Mouse (Mus musculus) thymus, adult 2 months (tissue): ENCODE results near the gene Pofut2. TPM values are rescaled to one million over a fixed set of nuclear protein-coding genes. Genes with fewer than 3 reads are reported as not detected.

Experiments
- DNase-seq: peaks from one replicate; pipeline ENCODE4 v3.0.0; 2021
- H3K27ac ChIP-seq: fragments of 200-500 bp; 2 replicates; pipeline ENCODE4 v1.5.1; 2012; ENCODE audit warnings: low read length, control low read depth; ENCODE audit not compliant: control insufficient read depth, insufficient read depth
- H3K27me3 ChIP-seq: fragments of 200-500 bp; 2 replicates; pipeline ENCODE4 v1.6.1; 2012; ENCODE audit warnings: mild to moderate bottlenecking, low read length, moderate library complexity, mixed read lengths; ENCODE audit not compliant: control insufficient read depth, insufficient read depth
- H3K36me3 ChIP-seq: fragments of 200-500 bp; 2 replicates; pipeline ENCODE4 v1.6.1; 2012; ENCODE audit warnings: mild to moderate bottlenecking, low read length, moderate library complexity; ENCODE audit not compliant: control insufficient read depth, insufficient read depth
- H3K4me1 ChIP-seq: fragments of 200-500 bp; replicated peaks from 2 replicates; pipeline ENCODE4 v1.6.1; 2012; ENCODE audit warnings: low read length; ENCODE audit not compliant: control insufficient read depth, insufficient read depth
- H3K4me3 ChIP-seq: fragments of 200-500 bp; 2 replicates; pipeline ENCODE4 v1.5.1; 2012; ENCODE audit warnings: mild to moderate bottlenecking, low read length, control low read depth, moderate library complexity; ENCODE audit not compliant: control insufficient read depth, insufficient read depth
- CTCF ChIP-seq: fragments of 200-500 bp; IDR thresholded peaks from 2 replicates; pipeline ENCODE4 v1.5.1; 2012; ENCODE audit warnings: mild to moderate bottlenecking, control low read depth, low read length, moderate library complexity, borderline replicate concordance; ENCODE audit not compliant: control insufficient read depth, poor library complexity, insufficient read depth; ENCODE audit errors: extremely low read depth
- POLR2A ChIP-seq: fragments of 200-500 bp; IDR thresholded peaks from 2 replicates; pipeline ENCODE4 v1.6.1; 2012; ENCODE audit warnings: mild to moderate bottlenecking, low read length, control low read depth, moderate library complexity; ENCODE audit not compliant: control insufficient read depth, poor library complexity, insufficient read depth; ENCODE audit errors: extremely low read depth
- WGBS: fragments of 180-500 bp; shearing (Covaris S2); methylation state at CpG from one replicate; pipeline ENCODE4 v1.1.7; 2018; 5-methylcytosine and 5-hydroxymethylcytosine counted together
- polyA plus RNA-seq: library from polyadenylated mRNA; depleted of rRNA; stranded (reverse); fragments of >200 nt; gene quantifications from 2 replicates; pipeline ENCODE4 v1.2.3, GENCODE M21; 2012

Pofut2 gene
- polyA plus RNA-seq, 1 experiment = 60.0 TPM

DNA sequence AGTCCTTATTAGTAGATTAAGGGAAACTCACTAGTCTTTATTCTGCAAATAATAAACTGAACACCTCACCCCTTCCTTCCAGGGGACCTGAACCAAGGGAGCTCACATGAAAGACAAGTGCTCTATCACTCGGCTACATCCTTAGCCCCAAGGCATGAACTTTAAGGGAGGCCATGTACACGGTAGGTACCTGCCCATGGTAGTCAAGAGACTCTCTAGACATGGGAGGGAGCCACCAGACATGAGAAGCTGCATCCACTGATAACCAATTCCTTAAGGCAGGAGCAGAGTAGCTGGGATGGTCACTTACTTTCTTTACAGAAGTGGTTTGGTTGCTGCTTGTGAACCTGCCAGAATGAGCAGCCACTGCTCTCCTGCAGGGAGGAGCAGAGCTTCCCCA lies 40.2 kb downstream of the Pofut2 start:
- no peak for DNase-seq
- Histone ChIP-seq H3K27me3 (no peaks in the 10 kb centered on the region), H3K4me1 (no peaks in the 10 kb centered on the region), H3K36me3 (no peaks in the 10 kb centered on the region), H3K27ac (no peak overlapping the region), H3K4me3 (no peak overlapping the region)
- 91% methylated on average over 2 of the region's 2 CpGs for WGBS
- TF ChIP-seq POLR2A (no peak), CTCF (no peak)

GRCm38 (mm10) chr10:77300237-77300933 lies 41.4 kb downstream of the Pofut2 start:
- Histone ChIP-seq H3K27me3 (no peaks in the 10 kb centered on the region), H3K4me3 (no peak overlapping the region), H3K4me1 (no peaks in the 10 kb centered on the region), H3K27ac (no peak overlapping the region), H3K36me3 (no peaks in the 10 kb centered on the region)
- DNase-seq = no peak
- TF ChIP-seq POLR2A (no peak), CTCF (no peak)
- WGBS = 86% methylated on average over 8 of the region's 8 CpGs

GRCm38 (mm10) chr10:77300934-77301297 lies 41.9 kb downstream of the Pofut2 start:
- Histone ChIP-seq H3K27me3 (no peaks in the 10 kb centered on the region), H3K4me3 (no peak overlapping the region), H3K4me1 (no peaks in the 10 kb centered on the region), H3K27ac (no peak overlapping the region), H3K36me3 (no peaks in the 10 kb centered on the region)
- 92% methylated on average over 4 of the region's 4 CpGs for WGBS
- no peak for TF ChIP-seq POLR2A
- TF ChIP-seq CTCF = no peak
- DNase-seq = no peak

GRCm38 (mm10) chr10:77304362-77304761 lies 45.3 kb downstream of the Pofut2 start:
- Histone ChIP-seq H3K27me3 (no peaks in the 10 kb centered on the region), H3K4me1 (no peaks in the 10 kb centered on the region), H3K4me3 (no peak overlapping the region), H3K27ac (no peak overlapping the region), H3K36me3 (no peaks in the 10 kb centered on the region)
- 91% methylated on average over 3 of the region's 3 CpGs for WGBS
- no peak for DNase-seq
- TF ChIP-seq POLR2A (no peak), CTCF (no peak)

DNA sequence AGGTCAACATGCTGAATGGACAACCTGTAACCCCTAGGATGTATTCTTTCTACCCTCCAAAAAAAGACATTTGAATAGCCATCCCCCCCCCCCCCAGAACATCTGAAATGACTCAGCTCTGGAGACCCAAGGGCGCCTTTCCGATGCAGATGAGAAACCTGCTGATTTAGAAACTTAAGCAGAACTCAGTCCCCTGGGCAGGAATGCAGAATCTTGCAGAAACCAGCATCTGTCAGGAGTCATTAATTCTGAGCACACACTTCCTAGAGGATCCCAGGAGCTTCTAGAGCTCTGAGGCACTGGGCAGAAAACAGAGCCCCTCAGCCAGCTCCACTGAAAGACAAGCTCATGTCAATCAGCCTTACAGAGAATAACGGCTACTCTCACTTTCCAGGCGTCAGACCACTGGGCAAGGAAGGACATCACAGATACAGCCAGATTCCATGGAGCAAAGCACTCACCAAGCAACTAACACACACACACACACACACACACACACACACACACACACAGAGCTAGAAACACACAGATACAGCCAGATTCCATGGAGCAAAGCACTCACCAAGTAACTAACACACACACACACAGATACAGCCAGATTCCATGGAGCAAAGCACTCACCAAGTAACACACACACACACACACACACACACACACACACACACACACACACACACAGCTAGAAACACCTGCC lies 46.0 kb downstream of the Pofut2 start:
- Histone ChIP-seq H3K27me3 (no peaks in the 10 kb centered on the region), H3K36me3 (no peaks in the 10 kb centered on the region), H3K4me3 (no peak overlapping the region), H3K4me1 (no peaks in the 10 kb centered on the region), H3K27ac (no peak overlapping the region)
- no peak for TF ChIP-seq CTCF
- TF ChIP-seq POLR2A = no peak
- no peak for DNase-seq
- 95% methylated on average over 4 of the region's 4 CpGs for WGBS

GRCm38 (mm10) chr10:77305766-77306165 lies 46.7 kb downstream of the Pofut2 start:
- no peak for DNase-seq
- 94% methylated on average over 8 of the region's 8 CpGs for WGBS
- Histone ChIP-seq H3K36me3 (no peaks in the 10 kb centered on the region), H3K27me3 (no peaks in the 10 kb centered on the region), H3K4me1 (no peaks in the 10 kb centered on the region), H3K4me3 (no peak overlapping the region), H3K27ac (no peak overlapping the region)
- TF ChIP-seq CTCF = no peak
- TF ChIP-seq POLR2A = no peak
